Mouse (Mus musculus) heart, embryonic 10.5 days (tissue): Measurements from ENCODE around the gene Nagk. TPM values are rescaled to one million over a fixed set of nuclear protein-coding genes. Genes with fewer than 3 reads are reported as not detected.
A peak's percentile ranks its signal among the peaks of the same experiment; 100 is the strongest.

ENCODE experiments used
- DNase-seq: peaks from one replicate; pipeline ENCODE4 v3.0.0-alpha.2; 2017; ENCODE audit warnings: low spot score
- H3K27ac ChIP-seq: fragments of 300-500 bp; sonication (generic); 2 replicates; pipeline ENCODE4 v1.5.1; 2016; ENCODE audit warnings: mild to moderate bottlenecking
- H3K27me3 ChIP-seq: fragments of 300-500 bp; sonication (generic); 2 replicates; pipeline ENCODE4 v1.6.1; 2016; ENCODE audit warnings: mild to moderate bottlenecking; ENCODE audit not compliant: poor library complexity, insufficient read depth, severe bottlenecking
- H3K36me3 ChIP-seq: fragments of 300-500 bp; sonication (generic); 2 replicates; pipeline ENCODE4 v1.6.1; 2016; ENCODE audit warnings: mild to moderate bottlenecking, moderate library complexity
- H3K4me1 ChIP-seq: fragments of 300-500 bp; sonication (generic); 2 replicates; pipeline ENCODE4 v1.6.1; 2016; ENCODE audit warnings: mild to moderate bottlenecking
- H3K4me3 ChIP-seq: fragments of 300-500 bp; sonication (generic); 2 replicates; pipeline ENCODE4 v1.5.1; 2016; ENCODE audit warnings: mild to moderate bottlenecking, moderate library complexity
- H3K9me3 ChIP-seq: fragments of 300-500 bp; sonication (generic); 2 replicates; pipeline ENCODE4 v1.6.1; 2016; ENCODE audit warnings: mild to moderate bottlenecking, moderate library complexity
- WGBS: fragments of 180-500 bp; shearing (Covaris S2); methylation state at CpG from one replicate; pipeline ENCODE4 v1.1.7; 2016; 5-methylcytosine and 5-hydroxymethylcytosine counted together
- polyA plus RNA-seq: library from polyadenylated mRNA; unstranded; fragments of >200 nt; fragmentation: Nextera tagmentation; extraction: Ambion mirVana; gene quantifications from 2 replicates; pipeline ENCODE4 v1.2.1, GENCODE M21; 2016

Gene Nagk
- 44.1 and 49.4 TPM in 2 replicates for polyA plus RNA-seq

GRCm38 (mm10) chr6:83794760-83795296, at the start of gene Nagk:
TSS of gene Nagk (plus strand) at chr6:83794982.
- H3K27me3 ChIP-seq, result no peaks in the 10 kb centered on the region
- peaks cover 21% of the 10 kb centered on the region for H3K4me1 ChIP-seq
- H3K27ac ChIP-seq, result peak within 1 kb of the TSS; percentile 96
- DNase-seq, result peak; percentile 98
- under 1% methylated on average over 43 of the region's 43 CpGs for WGBS
- peak within 1 kb of the TSS; percentile 81 for H3K4me3 ChIP-seq
- peaks cover 12% of the 10 kb centered on the region for H3K36me3 ChIP-seq
- no peaks in the 10 kb centered on the region for H3K9me3 ChIP-seq

- Histone ChIP-seq H3K27me3 (peaks cover 82% of the 10 kb centered on the region), H3K27ac (no peak overlapping the region), H3K4me3 (no peak overlapping the region), H3K4me1 (peaks cover 10% of the 10 kb centered on the region; the same call in 1 of the 2 replicates), H3K9me3 (no peaks in the 10 kb centered on the region), H3K36me3 (no peaks in the 10 kb centered on the region)
- 64% methylated on average over 2 of the region's 2 CpGs for WGBS
- DNase-seq, result no peak
Measured at GRCm38 (mm10) chr6:83745466-83745865, 49.3 kb upstream of the Nagk start.

GRCm38 (mm10) chr6:83749286-83749685, 45.5 kb upstream of the Nagk start:
- H3K36me3 ChIP-seq, result no peaks in the 10 kb centered on the region
- 57% methylated on average over 3 of the region's 3 CpGs for WGBS
- H3K4me1 ChIP-seq, result peaks cover 10% of the 10 kb centered on the region; the same call in 1 of the 2 replicates
- H3K9me3 ChIP-seq, result no peaks in the 10 kb centered on the region
- peaks cover 95% of the 10 kb centered on the region for H3K27me3 ChIP-seq
- no peak overlapping the region for H3K27ac ChIP-seq
- no peak for DNase-seq
- no peak overlapping the region for H3K4me3 ChIP-seq

- no peak for DNase-seq
- H3K4me1 ChIP-seq, result peaks cover 10% of the 10 kb centered on the region; the same call in 1 of the 2 replicates
- H3K27ac ChIP-seq, result no peak overlapping the region
- peak overlapping the region; percentile 22; the same call in 1 of the 2 replicates for H3K4me3 ChIP-seq
- H3K36me3 ChIP-seq, result no peaks in the 10 kb centered on the region
- peaks cover 95% of the 10 kb centered on the region for H3K27me3 ChIP-seq
- H3K9me3 ChIP-seq, result no peaks in the 10 kb centered on the region
- WGBS, result 11% methylated on average over 11 of the region's 11 CpGs
Measured at GRCm38 (mm10) chr6:83750171-83750684, 44.6 kb upstream of the Nagk start.

- Histone ChIP-seq H3K27ac (no peak overlapping the region), H3K36me3 (no peaks in the 10 kb centered on the region), H3K4me1 (peaks cover 8% of the 10 kb centered on the region; the same call in 1 of the 2 replicates), H3K27me3 (peaks cover 99% of the 10 kb centered on the region), H3K9me3 (no peaks in the 10 kb centered on the region), H3K4me3 (no peak overlapping the region)
- WGBS, result 68% methylated on average over 9 of the region's 9 CpGs
- DNase-seq, result no peak
Measured at GRCm38 (mm10) chr6:83756051-83756450, 38.7 kb upstream of the Nagk start.

GRCm38 (mm10) chr6:83762344-83762743, 32.4 kb upstream of the Nagk start, which contains the start of gene Ankrd53:
TSS of gene Ankrd53 (plus strand) at chr6:83762644.
- Histone ChIP-seq H3K27ac (0 out of 2 replicates have a peak within 1 kb of the TSS, but pooled peaks have one; percentile 25), H3K4me1 (peaks cover 31% of the 10 kb centered on the region), H3K36me3 (no peaks in the 10 kb centered on the region), H3K27me3 (peaks cover 81% of the 10 kb centered on the region), H3K9me3 (no peaks in the 10 kb centered on the region), H3K4me3 (peak within 1 kb of the TSS; percentile 61)
- DNase-seq, result no peak
- 25% methylated on average over 6 of the region's 6 CpGs for WGBS

- H3K4me1 ChIP-seq, result peaks cover 30% of the 10 kb centered on the region
- H3K36me3 ChIP-seq, result 0 out of 2 replicates have a peak, but pooled peaks cover 6% of the 10 kb centered on the region
- peaks cover 75% of the 10 kb centered on the region for H3K27me3 ChIP-seq
- no peak for DNase-seq
- WGBS, result 2% methylated on average over 35 of the region's 35 CpGs
- H3K27ac ChIP-seq, result 0 out of 2 replicates have a peak overlapping the region, but pooled peaks have one; percentile 25
- H3K9me3 ChIP-seq, result no peaks in the 10 kb centered on the region
- H3K4me3 ChIP-seq, result peak overlapping the region; percentile 61
Measured at GRCm38 (mm10) chr6:83762880-83763431, 31.8 kb upstream of the Nagk start.

- H3K9me3 ChIP-seq, result no peaks in the 10 kb centered on the region
- no peak overlapping the region for H3K4me3 ChIP-seq
- no peak overlapping the region for H3K27ac ChIP-seq
- 50% methylated on average over 3 of the region's 3 CpGs for WGBS
- DNase-seq, result no peak
- H3K4me1 ChIP-seq, result peaks cover 22% of the 10 kb centered on the region
- peaks cover 35% of the 10 kb centered on the region for H3K27me3 ChIP-seq
- peaks cover 45% of the 10 kb centered on the region for H3K36me3 ChIP-seq
Measured at GRCm38 (mm10) chr6:83766982-83767381, 27.8 kb upstream of the Nagk start.

GRCm38 (mm10) chr6:83768485-83768884, 26.3 kb upstream of the Nagk start:
- Histone ChIP-seq H3K27ac (no peak overlapping the region), H3K27me3 (peaks cover 20% of the 10 kb centered on the region), H3K36me3 (peaks cover 60% of the 10 kb centered on the region), H3K9me3 (no peaks in the 10 kb centered on the region), H3K4me3 (no peak overlapping the region), H3K4me1 (peaks cover 10% of the 10 kb centered on the region)
- WGBS, result 69% methylated on average over 5 of the region's 5 CpGs
- DNase-seq, result no peak

- WGBS, result 65% methylated on average over 9 of the region's 9 CpGs
- Histone ChIP-seq H3K36me3 (peaks cover 44% of the 10 kb centered on the region), H3K27ac (peak overlapping the region; percentile 95; the same call in 1 of the 2 replicates), H3K4me1 (peaks cover 11% of the 10 kb centered on the region), H3K27me3 (no peaks in the 10 kb centered on the region), H3K9me3 (no peaks in the 10 kb centered on the region), H3K4me3 (peak overlapping the region; percentile 96)
- no peak for DNase-seq
Measured at GRCm38 (mm10) chr6:83774126-83774525, 20.7 kb upstream of the Nagk start.

GRCm38 (mm10) chr6:83774781-83775563, 19.8 kb upstream of the Nagk start:
- Histone ChIP-seq H3K27me3 (no peaks in the 10 kb centered on the region), H3K27ac (peak overlapping the region; percentile 95), H3K4me1 (peaks cover 11% of the 10 kb centered on the region), H3K36me3 (peaks cover 35% of the 10 kb centered on the region), H3K9me3 (no peaks in the 10 kb centered on the region), H3K4me3 (peak overlapping the region; percentile 96)
- no peak for DNase-seq
- WGBS, result 1% methylated on average over 14 of the region's 14 CpGs

GRCm38 (mm10) chr6:83775638-83776293, 19.0 kb upstream of the Nagk start, which contains the start of gene Tex261:
TSS of gene Tex261 (minus strand) at chr6:83775813.
- DNase-seq, result peak; percentile 93
- WGBS, result under 1% methylated on average over 45 of the region's 45 CpGs

More at GRCm38 (mm10) chr6:83775638-83776293, 19.0 kb upstream of the Nagk start, which contains the start of gene Tex261:
- peaks cover 29% of the 10 kb centered on the region for H3K36me3 ChIP-seq
- H3K9me3 ChIP-seq, result no peaks in the 10 kb centered on the region
- no peaks in the 10 kb centered on the region for H3K27me3 ChIP-seq
- peak within 1 kb of the TSS; percentile 96 for H3K4me3 ChIP-seq
- peaks cover 11% of the 10 kb centered on the region for H3K4me1 ChIP-seq
- peak within 1 kb of the TSS; percentile 95 for H3K27ac ChIP-seq
